Mouse (Mus musculus): Measurements from ENCODE around the gene Mall. TPM values are rescaled to one million over a fixed set of nuclear protein-coding genes. Genes with fewer than 3 reads are reported as not detected.

Gene Mall
- polyA plus RNA-seq, 1 experiment from 2014 or later, result 0.82 TPM

DNA sequence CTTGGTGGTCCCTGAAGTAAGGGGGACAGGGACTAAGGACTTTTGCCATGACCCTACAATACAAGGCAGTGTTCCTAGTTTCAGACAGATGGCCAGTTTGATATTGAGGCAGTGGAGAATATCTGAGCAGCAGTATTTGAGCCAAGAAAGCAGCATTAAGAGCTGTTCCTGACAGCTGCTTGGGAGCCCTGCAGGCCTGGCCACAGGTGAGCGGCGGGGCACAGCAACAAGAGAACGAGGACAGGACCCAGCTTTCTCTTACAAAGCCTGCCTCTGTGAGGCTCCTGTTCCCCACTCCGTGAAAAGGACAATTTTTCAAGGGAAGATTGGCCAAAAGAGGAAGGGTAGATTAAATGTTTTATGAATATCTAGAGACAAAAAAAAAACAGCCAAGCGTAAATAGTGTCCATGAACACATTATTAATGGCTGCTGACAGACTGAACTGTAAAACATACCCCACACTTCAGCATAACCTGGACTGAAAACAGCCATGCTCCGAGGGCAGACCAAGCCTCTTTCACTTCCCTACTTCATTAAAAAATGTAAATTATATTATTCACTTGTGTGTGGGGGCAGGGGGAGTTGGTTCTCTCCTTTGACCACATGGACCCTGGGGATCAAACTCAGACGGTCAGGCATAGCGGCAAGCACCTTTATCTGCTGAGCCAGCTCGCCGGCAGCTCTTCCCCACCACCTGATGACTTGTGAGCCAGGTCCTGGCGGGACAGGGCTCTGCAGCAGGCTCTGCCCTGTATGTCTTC, 22.3 kb upstream of the Mall start:
- WGBS, result 69% methylated on average over 11 of the region's 11 CpGs
- no peak for ATAC-seq
- H3K4me1 ChIP-seq (replicated peaks), result 0 out of 2 replicates have a peak, but pooled peaks cover 2% of the 10 kb centered on the region

DNA sequence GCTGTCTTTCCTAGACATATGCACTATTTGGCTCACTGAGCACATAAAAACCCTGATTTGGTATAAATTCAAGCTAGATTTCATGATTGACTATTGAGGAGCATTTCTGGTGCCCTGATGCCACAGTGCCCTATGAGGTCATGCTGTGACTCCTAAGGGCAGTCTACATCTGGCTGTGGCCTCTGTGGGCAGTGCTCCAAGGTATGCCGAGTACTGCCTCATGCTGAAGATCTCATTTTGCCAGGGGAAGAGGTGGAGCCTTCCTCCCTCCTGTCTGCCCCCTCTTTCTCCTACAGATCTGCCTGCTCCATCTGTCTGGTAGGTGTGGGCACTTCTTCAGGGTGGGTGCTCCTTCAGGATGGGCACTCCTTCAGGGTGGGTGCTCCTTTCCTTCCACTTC, 19.6 kb upstream of the Mall start:
- no peak overlapping the region for H3K9ac ChIP-seq (replicated peaks)
- peaks cover 21% of the 10 kb centered on the region for H3K36me3 ChIP-seq
- no peak overlapping the region for H3K4me3 ChIP-seq (replicated peaks)
- H3K9me3 ChIP-seq, result no peaks in the 10 kb centered on the region
- WGBS, result 76% methylated on average over 1 of the region's 1 CpGs
- no peaks in the 10 kb centered on the region for H3K4me1 ChIP-seq (replicated peaks)
- no peaks in the 10 kb centered on the region for H3K27me3 ChIP-seq
- H3K4me2 ChIP-seq (replicated peaks), result no peak overlapping the region
- ATAC-seq, result no peak
- no peak overlapping the region for H3K27ac ChIP-seq

More for the DNA sequence above, 22.3 kb upstream of the Mall start:
- H3K9ac ChIP-seq (replicated peaks), result no peak overlapping the region
- no peaks in the 10 kb centered on the region for H3K27me3 ChIP-seq
- peaks cover 13% of the 10 kb centered on the region for H3K36me3 ChIP-seq
- no peaks in the 10 kb centered on the region for H3K9me3 ChIP-seq
- H3K27ac ChIP-seq, result no peak overlapping the region
- H3K4me3 ChIP-seq (replicated peaks), result no peak overlapping the region
- no peak overlapping the region for H3K4me2 ChIP-seq (replicated peaks)

DNA sequence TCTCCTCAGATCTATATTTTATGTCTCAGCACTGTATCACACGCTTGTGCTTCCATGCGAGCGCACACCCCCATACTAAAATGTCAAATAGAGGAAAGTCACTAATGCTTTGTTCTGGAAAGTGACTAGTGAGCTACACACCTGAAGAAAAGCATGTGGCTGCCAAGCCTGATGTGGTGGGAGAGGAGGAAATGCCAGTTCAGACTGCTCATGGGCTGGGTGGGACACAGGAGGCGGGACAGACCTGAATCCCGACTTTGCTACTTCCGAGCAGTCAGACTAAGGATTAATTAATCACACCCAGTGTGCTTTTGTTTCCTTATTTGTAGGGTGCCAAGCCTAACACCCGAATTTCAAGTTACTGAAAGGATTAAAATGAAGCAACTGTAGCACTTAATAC, 18.6 kb upstream of the Mall start:
- H3K4me1 ChIP-seq (replicated peaks), result no peaks in the 10 kb centered on the region
- no peak overlapping the region for H3K4me2 ChIP-seq (replicated peaks)
- no peaks in the 10 kb centered on the region for H3K9me3 ChIP-seq
- H3K27ac ChIP-seq, result no peak overlapping the region
- H3K36me3 ChIP-seq, result peaks cover 21% of the 10 kb centered on the region
- H3K4me3 ChIP-seq (replicated peaks), result no peak overlapping the region
- 70% methylated on average over 7 of the region's 7 CpGs for WGBS
- no peaks in the 10 kb centered on the region for H3K27me3 ChIP-seq
- no peak for ATAC-seq
- H3K9ac ChIP-seq (replicated peaks), result no peak overlapping the region

DNA sequence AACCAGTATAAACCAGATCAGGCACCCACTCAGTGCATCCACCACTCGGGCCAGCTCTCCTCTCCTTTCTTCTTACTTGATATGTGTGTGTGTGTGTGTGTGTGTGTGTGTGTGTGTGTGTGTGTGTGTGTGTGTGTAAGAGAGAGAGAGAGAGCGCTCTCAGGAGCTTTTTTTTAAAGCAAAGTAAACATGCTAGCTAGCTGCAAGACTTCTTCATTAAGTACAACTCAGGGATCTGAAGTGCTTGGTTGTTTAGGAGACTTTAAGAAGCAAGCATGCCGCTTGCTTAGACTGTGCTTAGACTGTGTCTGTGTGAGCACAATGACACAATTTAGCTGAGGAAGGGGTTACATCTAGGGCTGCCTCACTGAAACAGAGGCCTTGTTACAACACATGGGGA, 12.9 kb upstream of the Mall start:
- H3K36me3 ChIP-seq, result peaks cover 35% of the 10 kb centered on the region
- H3K4me1 ChIP-seq (replicated peaks), result no peaks in the 10 kb centered on the region
- H3K4me2 ChIP-seq (replicated peaks), result no peak overlapping the region
- H3K9me3 ChIP-seq, result no peaks in the 10 kb centered on the region
- no peaks in the 10 kb centered on the region for H3K27me3 ChIP-seq
- no peak overlapping the region for H3K27ac ChIP-seq
- ATAC-seq, result no peak
- WGBS, result 89% methylated on average over 3 of the region's 3 CpGs
- no peak overlapping the region for H3K4me3 ChIP-seq (replicated peaks)
- no peak overlapping the region for H3K9ac ChIP-seq (replicated peaks)

DNA sequence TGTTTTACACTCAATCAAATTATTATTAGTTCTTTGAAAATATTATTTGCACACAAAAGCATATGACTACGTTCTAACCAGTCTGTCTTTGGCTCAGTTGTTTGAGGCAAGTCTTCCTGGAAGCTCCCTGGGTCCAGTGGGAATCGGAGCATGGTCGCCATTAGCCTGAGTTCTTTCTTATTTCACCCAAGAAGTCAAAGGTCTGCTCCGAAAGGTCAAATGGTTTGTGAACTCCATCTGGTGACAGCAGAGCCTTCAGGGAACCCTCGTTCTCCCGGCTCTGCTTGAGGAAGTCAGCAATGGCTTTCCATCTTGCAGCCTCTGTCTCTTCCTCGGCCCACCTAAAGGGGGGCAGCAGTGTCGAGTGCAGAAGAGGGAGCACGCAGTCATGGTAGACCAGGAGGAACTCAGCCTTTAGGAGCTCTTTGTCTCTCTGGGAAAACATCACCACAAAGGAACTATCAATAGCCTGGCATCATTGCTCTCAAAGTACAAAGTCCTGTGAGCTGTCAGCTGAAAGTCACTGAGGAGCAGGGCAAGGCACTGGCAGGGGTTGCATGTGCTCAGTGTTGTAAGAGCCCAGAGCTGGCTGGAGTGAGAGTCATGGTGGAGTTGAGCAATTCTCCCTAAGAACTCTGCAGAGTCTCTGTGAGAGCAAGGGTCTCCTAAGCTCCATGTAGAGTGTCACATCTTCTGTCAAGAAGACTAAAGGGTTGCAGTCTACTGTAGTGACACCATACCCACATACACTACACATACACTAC, 11.2 kb upstream of the Mall start:
- Histone ChIP-seq H3K4me1 (replicated peaks) (no peaks in the 10 kb centered on the region), H3K4me3 (replicated peaks) (no peak overlapping the region), H3K27ac (no peak overlapping the region), H3K27me3 (no peaks in the 10 kb centered on the region), H3K4me2 (replicated peaks) (no peak overlapping the region), H3K9me3 (no peaks in the 10 kb centered on the region), H3K9ac (replicated peaks) (no peak overlapping the region), H3K36me3 (peaks cover 31% of the 10 kb centered on the region)
- WGBS, result 85% methylated on average over 9 of the region's 9 CpGs
- no peak for ATAC-seq

DNA sequence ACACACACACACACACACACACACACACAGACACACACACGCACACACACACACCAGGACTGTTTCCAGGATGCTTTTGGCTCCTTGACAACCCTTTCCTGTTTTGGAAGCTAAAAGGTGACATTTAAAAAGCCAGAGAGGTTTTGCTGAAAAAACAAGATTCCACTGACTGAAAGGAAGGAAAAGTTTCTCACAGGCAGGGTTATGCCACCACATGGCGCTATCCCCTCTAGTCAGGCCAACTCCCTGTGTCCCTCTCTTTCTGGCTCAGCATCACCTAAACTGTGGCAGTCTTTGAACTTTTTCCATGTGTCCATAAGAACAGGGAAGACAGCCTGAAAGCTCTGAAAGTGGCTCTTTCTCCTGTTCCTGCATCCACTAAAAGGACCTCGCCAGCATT, 8.2 kb upstream of the Mall start:
- Histone ChIP-seq H3K4me2 (replicated peaks) (no peak overlapping the region), H3K4me3 (replicated peaks) (no peak overlapping the region), H3K9me3 (no peaks in the 10 kb centered on the region), H3K27ac (no peak overlapping the region), H3K4me1 (replicated peaks) (no peaks in the 10 kb centered on the region), H3K36me3 (peaks cover 21% of the 10 kb centered on the region), H3K27me3 (no peaks in the 10 kb centered on the region), H3K9ac (replicated peaks) (no peak overlapping the region)
- 91% methylated on average over 3 of the region's 3 CpGs for WGBS
- no peak for ATAC-seq

DNA sequence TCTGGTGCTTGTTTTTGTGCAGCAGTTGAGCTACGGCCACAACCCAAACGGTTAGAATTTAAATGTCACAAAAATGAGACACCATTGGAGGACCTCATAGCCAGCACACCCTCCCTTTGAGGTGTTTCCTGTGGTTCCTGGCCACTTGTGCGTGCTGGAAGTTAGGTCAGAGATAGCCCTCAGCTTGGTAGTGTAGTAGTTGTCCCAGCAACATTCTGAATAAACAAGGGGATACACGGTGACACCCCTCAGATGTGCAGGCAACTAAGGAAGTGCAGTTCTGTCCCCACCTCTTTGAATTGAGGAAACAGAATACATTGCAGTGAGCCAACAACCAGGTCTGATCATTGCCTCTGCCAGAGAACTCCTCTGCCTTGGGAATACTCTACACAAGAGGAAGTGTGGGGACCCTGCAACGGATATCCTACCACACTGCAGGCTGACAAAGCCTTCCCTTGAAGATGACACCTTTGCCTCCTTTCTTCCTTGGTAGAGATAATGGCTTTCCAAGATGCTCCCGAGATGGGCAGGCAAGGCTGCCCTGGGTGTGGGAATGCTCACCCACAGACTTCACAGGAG, 7.0 kb upstream of the Mall start:
- no peak for ATAC-seq
- 86% methylated on average over 6 of the region's 6 CpGs for WGBS
- no peaks in the 10 kb centered on the region for H3K9me3 ChIP-seq

DNA sequence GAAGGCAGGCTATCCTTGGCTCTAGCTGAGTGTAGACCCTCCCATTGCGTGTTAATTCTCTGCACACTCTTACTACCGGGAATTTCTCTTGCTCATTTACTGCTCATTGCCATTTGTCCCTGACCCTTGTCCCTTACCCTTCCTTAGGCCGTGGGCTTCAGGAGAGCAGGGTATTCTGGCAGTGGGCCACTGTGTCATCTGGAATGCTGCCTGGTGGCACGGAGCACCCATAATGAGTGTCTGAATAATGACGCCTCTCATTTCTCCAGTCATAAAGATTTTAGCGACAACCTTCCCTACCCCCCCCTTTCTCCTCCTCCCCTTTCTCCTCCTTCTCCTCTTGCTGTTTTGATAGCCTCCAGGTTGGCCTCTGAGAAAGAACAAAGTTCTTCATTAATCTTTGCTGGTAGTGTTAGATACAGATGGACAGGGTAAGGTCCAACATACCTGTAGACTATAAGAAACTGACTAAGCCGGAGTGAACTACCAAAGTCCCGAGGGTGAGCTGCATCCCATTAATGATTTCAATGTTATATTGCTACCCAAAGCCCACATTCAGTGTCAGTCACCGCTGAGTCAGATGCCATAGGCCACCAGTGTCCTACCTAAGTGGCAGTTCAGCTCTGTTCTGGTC, 5.9 kb upstream of the Mall start:
- Histone ChIP-seq H3K27ac (no peak overlapping the region), H3K4me2 (replicated peaks) (no peak overlapping the region), H3K36me3 (peaks cover under 1% of the 10 kb centered on the region; the same call in 1 of the 2 replicates), H3K4me3 (replicated peaks) (no peak overlapping the region), H3K9ac (replicated peaks) (no peak overlapping the region), H3K4me1 (replicated peaks) (no peaks in the 10 kb centered on the region), H3K9me3 (no peaks in the 10 kb centered on the region), H3K27me3 (peaks cover 4% of the 10 kb centered on the region)
- 80% methylated on average over 9 of the region's 9 CpGs for WGBS
- ATAC-seq, result no peak

More for the DNA sequence above, 7.0 kb upstream of the Mall start:
- peaks cover 11% of the 10 kb centered on the region for H3K36me3 ChIP-seq
- no peaks in the 10 kb centered on the region for H3K4me1 ChIP-seq (replicated peaks)
- H3K4me2 ChIP-seq (replicated peaks), result no peak overlapping the region
- no peaks in the 10 kb centered on the region for H3K27me3 ChIP-seq
- no peak overlapping the region for H3K4me3 ChIP-seq (replicated peaks)
- no peak overlapping the region for H3K27ac ChIP-seq
- H3K9ac ChIP-seq (replicated peaks), result no peak overlapping the region

DNA sequence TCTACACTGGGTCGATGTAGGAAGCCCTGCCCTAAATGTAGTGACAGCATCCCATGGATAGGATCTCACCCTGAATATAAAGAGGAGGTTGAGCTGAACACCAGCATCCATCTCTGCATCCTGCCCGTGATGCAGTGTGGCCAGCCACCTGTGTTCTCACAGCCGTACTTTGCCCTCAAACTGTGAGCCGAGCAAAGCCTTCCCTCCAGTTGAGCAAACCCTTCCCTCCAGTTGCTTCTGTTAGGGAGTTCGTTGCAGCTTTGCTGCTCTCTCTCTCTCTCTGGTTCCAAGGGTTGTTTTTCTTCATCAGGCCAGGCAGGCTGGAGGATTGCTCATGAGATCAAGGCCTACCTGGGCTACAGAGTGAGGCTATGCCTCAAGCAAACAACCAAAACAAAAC, 5.2 kb upstream of the Mall start:
- Histone ChIP-seq H3K27ac (no peak overlapping the region), H3K27me3 (peaks cover 11% of the 10 kb centered on the region), H3K9me3 (no peaks in the 10 kb centered on the region), H3K4me2 (replicated peaks) (no peak overlapping the region), H3K4me1 (replicated peaks) (peaks cover under 1% of the 10 kb centered on the region; the same call in 1 of the 2 replicates), H3K9ac (replicated peaks) (no peak overlapping the region), H3K36me3 (no peaks in the 10 kb centered on the region), H3K4me3 (replicated peaks) (no peak overlapping the region)
- 78% methylated on average over 5 of the region's 5 CpGs for WGBS
- ATAC-seq, result no peak

DNA sequence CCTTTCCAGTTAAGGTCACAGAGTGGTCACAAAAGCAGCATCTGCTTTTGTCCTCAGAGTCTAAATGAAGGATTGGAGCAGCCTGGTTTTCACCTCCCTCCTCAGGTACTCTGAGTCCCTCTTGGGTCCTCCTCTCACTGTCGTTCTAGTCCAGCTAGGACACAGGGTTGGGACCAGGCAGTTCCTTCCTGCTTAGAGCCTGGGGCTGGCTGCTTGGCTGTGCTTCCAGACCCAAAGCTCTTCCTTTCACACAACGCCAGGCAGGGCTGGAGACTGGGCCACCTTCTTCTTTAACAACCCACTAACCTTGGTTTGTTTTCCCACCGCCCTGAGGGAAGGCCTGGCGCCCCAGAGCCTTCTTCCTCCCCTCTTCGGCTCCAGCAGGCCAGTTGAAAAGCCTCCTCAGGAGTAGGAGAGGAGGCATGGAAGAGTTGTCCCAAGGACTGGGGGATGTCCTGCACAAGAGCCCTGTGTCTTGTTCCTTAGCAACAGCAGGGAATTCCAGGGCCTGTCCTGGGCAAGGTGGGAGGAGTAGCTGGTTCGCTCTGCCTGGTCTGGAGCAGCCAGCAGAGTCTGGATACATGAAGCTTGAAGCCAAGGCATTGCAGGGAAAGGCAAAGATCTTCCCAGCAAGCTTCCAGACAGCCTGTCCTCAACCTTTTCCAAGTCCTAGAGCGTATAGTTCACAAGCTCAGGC, 717 bp upstream of the Mall start:
- Histone ChIP-seq H3K4me3 (replicated peaks) (no peak overlapping the region), H3K4me2 (replicated peaks) (no peak overlapping the region), H3K9ac (replicated peaks) (no peak overlapping the region), H3K36me3 (no peaks in the 10 kb centered on the region), H3K27ac (no peak overlapping the region), H3K27me3 (peaks cover 26% of the 10 kb centered on the region), H3K9me3 (no peaks in the 10 kb centered on the region), H3K4me1 (replicated peaks) (peaks cover 7% of the 10 kb centered on the region)
- WGBS, result 41% methylated on average over 7 of the region's 7 CpGs
- ATAC-seq, result no peak

DNA sequence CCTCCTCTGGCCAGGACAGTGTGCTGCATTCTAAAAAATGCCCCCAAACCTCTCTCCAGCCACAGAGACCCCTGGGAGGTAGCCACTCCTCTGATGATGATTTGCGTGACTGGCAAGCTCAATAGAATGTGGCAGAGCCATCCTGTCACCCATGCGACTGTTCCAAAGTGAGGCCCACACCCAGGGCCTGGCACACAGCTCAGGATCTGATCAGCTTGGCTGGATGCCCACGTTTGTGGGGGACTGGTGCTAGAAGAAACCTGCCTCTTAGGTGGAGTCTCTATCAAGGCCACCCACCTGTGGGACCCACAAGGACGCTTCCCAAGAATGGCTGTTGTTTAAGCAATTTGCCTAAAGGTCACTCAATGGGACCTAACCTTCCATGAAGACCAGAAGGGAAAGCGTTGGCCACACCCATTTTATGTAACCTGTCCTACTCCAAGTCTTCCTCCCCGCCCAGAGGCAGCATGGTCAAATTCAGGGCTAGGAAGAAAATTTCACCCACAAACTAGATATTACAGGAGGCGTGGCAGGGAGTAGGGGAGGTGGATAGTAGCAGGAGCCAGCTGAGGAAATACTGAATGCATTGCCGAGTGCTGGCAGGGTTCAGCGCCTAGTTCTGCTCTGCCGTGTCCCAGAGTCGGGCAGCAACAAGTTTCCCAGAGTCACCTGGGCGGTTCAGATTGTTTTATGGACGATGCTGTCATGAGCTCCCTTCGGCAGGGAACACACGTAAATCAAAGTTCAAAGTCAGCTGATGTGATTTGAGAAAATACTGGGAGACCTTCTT, 876 bp downstream of the Mall start:
- WGBS, result 43% methylated on average over 15 of the region's 15 CpGs
- Histone ChIP-seq H3K9ac (replicated peaks) (no peak overlapping the region), H3K27ac (no peak overlapping the region), H3K27me3 (peaks cover 26% of the 10 kb centered on the region), H3K4me3 (replicated peaks) (no peak overlapping the region), H3K4me2 (replicated peaks) (no peak overlapping the region), H3K9me3 (no peaks in the 10 kb centered on the region), H3K4me1 (replicated peaks) (peaks cover 7% of the 10 kb centered on the region), H3K36me3 (no peaks in the 10 kb centered on the region)
- ATAC-seq, result no peak

All from midbrain, embryonic 13.5 days (tissue).